Mouse (Mus musculus) spleen, adult 2 months (tissue): ENCODE data around the gene Unc50. TPM values are rescaled to one million over a fixed set of nuclear protein-coding genes. Genes with fewer than 3 reads are reported as not detected.
A peak's percentile ranks its signal among the peaks of the same experiment; 100 is the strongest.

ENCODE experiments used
- DNase-seq, 2 experiments: peaks; one replicate each; pipeline versions ENCODE4 v3.0.0 to v3.0.0-alpha.2; 2012 to 2021; ENCODE audit warnings: low spot score in 2 of 2, low read depth in 1 of 2
- H3K27ac ChIP-seq: fragments of 200-500 bp; 2 replicates; pipeline ENCODE4 v1.5.1; 2012; ENCODE audit warnings: low read length, inconsistent platforms; ENCODE audit not compliant: insufficient read depth
- H3K27me3 ChIP-seq: fragments of 200-500 bp; 2 replicates; pipeline ENCODE4 v1.6.1; 2012; ENCODE audit warnings: mild to moderate bottlenecking, moderate library complexity, low read length, inconsistent platforms; ENCODE audit not compliant: control insufficient read depth, insufficient read depth
- H3K36me3 ChIP-seq: fragments of 200-500 bp; 2 replicates; pipeline ENCODE4 v1.6.1; 2012; ENCODE audit warnings: mild to moderate bottlenecking, low read length, inconsistent platforms; ENCODE audit not compliant: control insufficient read depth, insufficient read depth
- H3K4me1 ChIP-seq: fragments of 200-500 bp; 2 replicates; pipeline ENCODE4 v1.6.1; 2011; ENCODE audit warnings: inconsistent platforms; ENCODE audit not compliant: control insufficient read depth, insufficient read depth, insufficient read length
- H3K4me3 ChIP-seq: fragments of 200-500 bp; 2 replicates; pipeline ENCODE4 v1.5.1; 2011; ENCODE audit warnings: mild to moderate bottlenecking, inconsistent platforms; ENCODE audit not compliant: insufficient read depth, insufficient read length; ENCODE audit errors: extremely low read depth
- CTCF ChIP-seq: fragments of 200-500 bp; IDR thresholded peaks from 2 replicates; pipeline ENCODE4 v1.5.1; 2011; ENCODE audit warnings: mild to moderate bottlenecking, inconsistent platforms; ENCODE audit not compliant: insufficient read depth, insufficient read length, insufficient replicate concordance; ENCODE audit errors: extremely low read depth
- POLR2A ChIP-seq: fragments of 200-500 bp; IDR thresholded peaks from 2 replicates; pipeline ENCODE4 v1.6.1; 2011; ENCODE audit warnings: low read depth, low read length, inconsistent platforms
- WGBS: fragments of 180-500 bp; shearing (Covaris S2); methylation state at CpG from one replicate; pipeline ENCODE4 v1.1.7; 2018; 5-methylcytosine and 5-hydroxymethylcytosine counted together
- polyA plus RNA-seq: library from polyadenylated mRNA; depleted of rRNA; stranded (reverse); fragments of >200 nt; gene quantifications from 2 replicates; pipeline ENCODE4 v1.2.3, GENCODE M21; 2012

Unc50 gene
- polyA plus RNA-seq, 1 experiment: 32.7 TPM

GRCm38 (mm10) chr1:37415394-37415793 is 14.5 kb upstream of the Unc50 start:
- H3K27ac ChIP-seq: no peak overlapping the region
- no peak for DNase-seq
- H3K36me3 ChIP-seq: peaks cover 4% of the 10 kb centered on the region; the same call in 1 of the 2 replicates
- WGBS: 85% methylated on average over 1 of the region's 1 CpGs
- no peak overlapping the region for H3K4me3 ChIP-seq
- TF ChIP-seq CTCF: no peak
- TF ChIP-seq POLR2A: no peak
- H3K27me3 ChIP-seq: no peaks in the 10 kb centered on the region
- H3K4me1 ChIP-seq: no peaks in the 10 kb centered on the region

- H3K4me3 ChIP-seq: no peak overlapping the region
- TF ChIP-seq POLR2A (no peak), CTCF (peak; percentile 86; the same call in 1 of the 2 replicates)
- H3K36me3 ChIP-seq: peaks cover 4% of the 10 kb centered on the region; the same call in 1 of the 2 replicates
- DNase-seq: peak; percentile 37 to 60
- no peaks in the 10 kb centered on the region for H3K27me3 ChIP-seq
- no peak overlapping the region for H3K27ac ChIP-seq
- 89% methylated on average over 1 of the region's 1 CpGs for WGBS
- H3K4me1 ChIP-seq: no peaks in the 10 kb centered on the region; the same call in 1 of the 2 replicates
Measured at GRCm38 (mm10) chr1:37419420-37419819, 10.5 kb upstream of the Unc50 start.

GRCm38 (mm10) chr1:37427144-37427875 is 2.6 kb upstream of the Unc50 start:
- TF ChIP-seq POLR2A: no peak
- no peak for TF ChIP-seq CTCF
- no peak overlapping the region for H3K27ac ChIP-seq
- WGBS: 90% methylated on average over 8 of the region's 8 CpGs
- H3K27me3 ChIP-seq: no peaks in the 10 kb centered on the region
- no peak for DNase-seq
- H3K36me3 ChIP-seq: peaks cover 2% of the 10 kb centered on the region; the same call in 1 of the 2 replicates
- peaks cover 9% of the 10 kb centered on the region; the same call in 1 of the 2 replicates for H3K4me1 ChIP-seq
- H3K4me3 ChIP-seq: no peak overlapping the region

- H3K36me3 ChIP-seq: peaks cover 8% of the 10 kb centered on the region
- WGBS: 69% methylated on average over 2 of the region's 2 CpGs
- 0 out of 2 replicates have a peak overlapping the region, but pooled peaks have one; percentile 89 for H3K4me3 ChIP-seq
- peaks cover 9% of the 10 kb centered on the region; the same call in 1 of the 2 replicates for H3K4me1 ChIP-seq
- H3K27me3 ChIP-seq: no peaks in the 10 kb centered on the region
- no peak overlapping the region for H3K27ac ChIP-seq
- TF ChIP-seq CTCF (no peak), POLR2A (no peak)
- DNase-seq: no peak
Measured at GRCm38 (mm10) chr1:37428911-37429310, 1.0 kb upstream of the Unc50 start.

GRCm38 (mm10) chr1:37430297-37430840 is 430 bp downstream of the Unc50 start:
- peaks cover 9% of the 10 kb centered on the region; the same call in 1 of the 2 replicates for H3K4me1 ChIP-seq
- peak overlapping the region; percentile 79 for H3K27ac ChIP-seq
- TF ChIP-seq POLR2A: no peak
- no peak for TF ChIP-seq CTCF
- H3K36me3 ChIP-seq: peaks cover 11% of the 10 kb centered on the region
- WGBS: 3% methylated on average over 40 of the region's 40 CpGs
- H3K4me3 ChIP-seq: peak overlapping the region; percentile 91
- DNase-seq: no peak
- H3K27me3 ChIP-seq: no peaks in the 10 kb centered on the region

- WGBS: 89% methylated on average over 3 of the region's 3 CpGs
- Histone ChIP-seq H3K36me3 (peaks cover 50% of the 10 kb centered on the region), H3K4me1 (no peaks in the 10 kb centered on the region), H3K4me3 (no peak overlapping the region), H3K27me3 (no peaks in the 10 kb centered on the region), H3K27ac (no peak overlapping the region)
- DNase-seq: no peak
- TF ChIP-seq POLR2A: no peak
- TF ChIP-seq CTCF: no peak
Measured at GRCm38 (mm10) chr1:37436419-37436818, 6.5 kb downstream of the Unc50 start.
